Mouse (Mus musculus) right cerebral cortex, adult 18-20 months (tissue): ENCODE measurements around the gene Vsig2.

ENCODE experiments used
- DNase-seq: peaks from one replicate; pipeline ENCODE4 v3.0.0; 2022; ENCODE audit warnings: mixed read lengths

Vsig2 gene

GRCm38 (mm10) chr9:37536851-37537250 is 2.2 kb upstream of the Vsig2 start:
- DNase-seq = no peak

- no peak for DNase-seq
Measured at GRCm38 (mm10) chr9:37537658-37538250, 1.3 kb upstream of the Vsig2 start.

GRCm38 (mm10) chr9:37540226-37540625 is 1.2 kb downstream of the Vsig2 start:
- no peak for DNase-seq

- DNase-seq = no peak
Measured at GRCm38 (mm10) chr9:37540701-37541575, 1.9 kb downstream of the Vsig2 start.

GRCm38 (mm10) chr9:37541851-37542642 is 3.0 kb downstream of the Vsig2 start:
- DNase-seq = no peak

GRCm38 (mm10) chr9:37543869-37544440 is 4.9 kb downstream of the Vsig2 start:
- no peak for DNase-seq

- peak; percentile 80 for DNase-seq
Measured at GRCm38 (mm10) chr9:37544447-37545165, 5.6 kb downstream of the Vsig2 start.

- peak; percentile 13 for DNase-seq
Measured at GRCm38 (mm10) chr9:37545166-37545610, 6.1 kb downstream of the Vsig2 start.

GRCm38 (mm10) chr9:37545847-37546452 is 6.9 kb downstream of the Vsig2 start:
- peak; percentile 22 for DNase-seq

- DNase-seq = no peak
Measured at GRCm38 (mm10) chr9:37546889-37547288, 7.8 kb downstream of the Vsig2 start.

- no peak for DNase-seq
Measured at GRCm38 (mm10) chr9:37550435-37550834, 11.4 kb downstream of the Vsig2 start.

GRCm38 (mm10) chr9:37551751-37552531 is 12.9 kb downstream of the Vsig2 start:
- DNase-seq = no peak

- peak; percentile 95 for DNase-seq
Measured at GRCm38 (mm10) chr9:37552536-37553293, 13.7 kb downstream of the Vsig2 start, which contains the start of gene Nrgn. Nrgn (minus strand) TSS chr9:37552904.

- no peak for DNase-seq
Measured at GRCm38 (mm10) chr9:37554279-37554678, 15.2 kb downstream of the Vsig2 start.

GRCm38 (mm10) chr9:37554838-37555748 is 16.0 kb downstream of the Vsig2 start, which contains the start of gene Siae:
Siae (plus strand) TSS chr9:37555698.
- DNase-seq = peak; percentile 73

GRCm38 (mm10) chr9:37556366-37556765 is 17.3 kb downstream of the Vsig2 start:
- no peak for DNase-seq

GRCm38 (mm10) chr9:37560617-37561016 is 21.6 kb downstream of the Vsig2 start:
- DNase-seq = no peak

- no peak for DNase-seq
Measured at GRCm38 (mm10) chr9:37563805-37564204, 24.8 kb downstream of the Vsig2 start.

- no peak for DNase-seq
Measured at GRCm38 (mm10) chr9:37567019-37567418, 28.0 kb downstream of the Vsig2 start.
